Mouse (Mus musculus): ENCODE data around the gene Syne2.

- TF ChIP-seq GATA1 (IDR thresholded peaks at IDR 0.05; ENCODE audit: borderline replicate concordance, low read length) (no peak), FLI1 (IDR thresholded peaks at IDR 0.05; ENCODE audit: low read length) (no peak)
Observed at GRCm38 (mm10) chr12:75784271-75784751, 33.6 kb upstream of the Syne2 start.

Data from megakaryocyte, embryonic 14.5 days (primary cell).